Mouse (Mus musculus): ENCODE measurements at regions not wholly inside any gene's neighbourhood (a gene's known extent, or its start where the extent isn't known, plus 50 kb on each side); places are given as distances from the start of the nearest gene placed in this dataset.

DNA sequence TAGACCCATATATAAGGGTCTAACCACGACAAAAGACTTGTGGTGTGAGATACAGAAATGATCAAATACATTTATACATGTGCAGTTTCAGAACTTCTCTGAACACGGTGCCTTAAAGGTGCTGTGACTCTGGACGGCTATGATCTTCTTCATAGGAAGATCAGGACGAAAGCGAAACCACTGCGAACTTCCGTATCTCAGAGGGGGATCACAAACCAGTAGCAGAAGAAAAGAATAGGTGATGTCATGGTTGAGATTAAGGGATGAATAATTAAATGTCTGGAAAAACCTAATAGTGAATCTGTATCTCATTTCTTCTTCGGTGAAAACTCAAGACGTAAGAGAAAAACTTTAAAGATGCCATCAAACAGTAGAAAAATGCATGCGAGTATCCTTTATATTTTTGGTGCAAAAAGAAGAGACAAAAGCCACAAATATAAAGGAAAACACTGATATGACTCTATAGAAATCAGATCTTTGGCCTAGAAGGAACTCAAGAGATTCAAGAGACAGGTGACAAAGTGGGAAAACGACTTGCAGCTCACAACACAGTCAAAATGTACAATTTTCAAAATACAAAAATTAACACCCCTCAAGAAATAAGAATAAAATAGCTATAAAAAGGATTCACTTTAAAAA is 89.3 kb downstream of the Mbip start:
- no peak for TF ChIP-seq CTCF (IDR thresholded peaks at IDR 0.05; ENCODE audit: control insufficient read depth, insufficient read depth, low read length)
- no peak for TF ChIP-seq POLR2A (IDR thresholded peaks at IDR 0.05; ENCODE audit: borderline replicate concordance, control insufficient read depth, low read depth, low read length)

All from bone marrow, adult 2 months (tissue).